Mouse (Mus musculus) olfactory bulb, adult 2 months (tissue): ENCODE measurements around the gene Fam213a.

Experiments
- CTCF ChIP-seq: fragments of 200-500 bp; IDR thresholded peaks from 2 replicates; pipeline ENCODE4 v1.5.1; 2012; ENCODE audit warnings: low read depth, mild to moderate bottlenecking, low read length, moderate library complexity; ENCODE audit not compliant: insufficient read depth
- POLR2A ChIP-seq: fragments of 200-500 bp; IDR thresholded peaks from 2 replicates; pipeline ENCODE4 v1.6.1; 2012; ENCODE audit warnings: mild to moderate bottlenecking, low read depth, low read length, moderate library complexity; ENCODE audit not compliant: insufficient read depth

DNA sequence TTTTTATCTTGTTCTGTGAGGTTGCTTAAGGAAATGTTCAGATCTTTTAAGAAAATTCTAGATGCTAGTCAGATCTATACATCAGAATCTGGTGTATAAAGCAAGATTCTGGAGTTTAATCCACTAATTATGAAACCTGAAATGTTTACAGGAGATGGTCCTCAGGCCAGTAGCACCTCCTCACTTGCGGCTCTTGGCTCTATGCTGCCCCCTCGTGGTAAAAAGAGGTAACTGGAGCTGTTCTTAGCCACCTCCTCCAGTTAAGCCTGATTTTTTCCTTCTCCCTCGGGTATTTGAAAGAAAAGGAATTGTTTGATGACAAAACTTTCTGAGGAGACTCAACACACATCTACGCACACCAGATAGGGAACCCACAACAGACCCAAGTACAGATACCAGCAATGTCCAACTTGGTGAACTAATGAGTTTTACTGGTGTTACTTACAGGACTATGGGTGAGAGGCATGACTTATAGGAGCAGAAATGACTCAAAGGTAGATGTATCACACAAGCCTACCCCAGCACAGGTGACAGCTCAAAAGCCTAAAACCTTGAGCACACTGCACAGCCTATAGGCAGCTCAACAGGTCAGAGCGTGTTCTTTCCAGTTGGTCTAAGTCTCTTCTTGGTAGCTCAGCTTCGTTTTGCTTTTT is 21.7 kb upstream of the Fam213a start:
- TF ChIP-seq CTCF: no peak
- no peak for TF ChIP-seq POLR2A
